Mouse (Mus musculus) CH12.LX (cell line): ENCODE measurements around the gene Phc2.

Experiments used
- POLR2A ChIP-seq: IDR thresholded peaks from 2 replicates; pipeline ENCODE4 v1.6.1; 2011; ENCODE audit warnings: low read depth, mild to moderate bottlenecking, improper control_type of control experiment, low read length
- USF1 ChIP-seq: IDR thresholded peaks from 2 replicates; pipeline ENCODE4 v1.6.1; 2014; ENCODE audit warnings: low read depth, mild to moderate bottlenecking, inconsistent platforms, low read length, improper control_type of control experiment

GRCm38 (mm10) chr4:128760029-128760428 lies 105.5 kb downstream of the Phc2 start:
- no peak for TF ChIP-seq USF1
- no peak for TF ChIP-seq POLR2A
